Mouse (Mus musculus): Measurements from ENCODE around the gene Cblc. TPM values are rescaled to one million over a fixed set of nuclear protein-coding genes. Genes with fewer than 3 reads are reported as not detected.
A peak's percentile ranks its signal among the peaks of the same experiment; 100 is the strongest.

Cblc gene
- total RNA-seq, 2 experiments from 2014 or later, result not detected

GRCm38 (mm10) chr7:19755851-19756786 lies 40.5 kb downstream of the Cblc start:
- ATAC-seq (replicated peaks; ENCODE audit: low FRiP score, poor library complexity, severe bottlenecking), result peak; percentile 30; the same call in 1 of the 2 replicates

DNA sequence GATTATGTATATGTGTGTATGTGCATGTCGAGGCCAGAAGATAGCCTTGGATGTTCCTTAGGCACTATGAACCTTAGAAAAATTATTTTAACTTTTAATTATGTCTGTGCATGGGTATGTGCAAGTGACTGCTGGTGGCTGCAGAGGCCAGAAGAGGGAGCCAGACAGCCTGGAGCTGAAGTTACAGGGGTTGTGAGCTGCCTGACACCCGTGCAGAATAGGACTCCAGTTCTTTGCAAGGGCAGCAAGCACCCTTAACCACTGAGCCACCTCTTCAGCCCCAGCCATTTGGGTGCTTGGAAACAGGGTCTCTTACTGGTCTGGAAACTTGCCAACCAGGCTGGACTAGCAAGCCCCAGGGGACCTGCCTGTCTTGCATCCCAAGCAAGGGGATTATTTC lies 41.6 kb downstream of the Cblc start:
- ATAC-seq (replicated peaks; ENCODE audit: low FRiP score, poor library complexity, severe bottlenecking), result no peak

- ATAC-seq (replicated peaks; ENCODE audit: low FRiP score, poor library complexity, severe bottlenecking), result no peak
Measured at GRCm38 (mm10) chr7:19754065-19754464, 42.5 kb downstream of the Cblc start.

DNA sequence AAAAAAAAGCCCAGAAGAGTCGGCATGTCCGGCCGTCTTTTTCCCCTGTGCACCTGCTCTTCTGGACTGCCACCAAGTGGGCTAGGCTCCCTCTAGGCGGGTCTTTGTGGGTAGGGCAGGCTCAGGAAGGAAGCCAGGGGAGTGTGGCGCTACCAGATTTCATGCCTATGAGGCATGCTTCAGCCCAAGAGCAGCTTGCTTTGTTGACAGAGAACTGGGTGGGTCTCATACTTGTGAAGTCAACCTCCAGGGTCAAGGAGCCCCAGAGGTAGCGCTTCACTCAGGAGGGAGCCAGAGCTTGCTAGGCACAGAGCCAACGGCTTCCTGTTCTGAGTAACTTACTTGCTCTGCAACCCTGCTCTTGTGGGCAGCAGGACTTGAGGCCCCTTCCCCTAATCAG lies 43.0 kb downstream of the Cblc start:
- no peak for ATAC-seq (replicated peaks; ENCODE audit: low FRiP score, poor library complexity, severe bottlenecking)

GRCm38 (mm10) chr7:19752652-19753051 lies 44.0 kb downstream of the Cblc start:
- ATAC-seq (replicated peaks; ENCODE audit: low FRiP score, poor library complexity, severe bottlenecking), result no peak

DNA sequence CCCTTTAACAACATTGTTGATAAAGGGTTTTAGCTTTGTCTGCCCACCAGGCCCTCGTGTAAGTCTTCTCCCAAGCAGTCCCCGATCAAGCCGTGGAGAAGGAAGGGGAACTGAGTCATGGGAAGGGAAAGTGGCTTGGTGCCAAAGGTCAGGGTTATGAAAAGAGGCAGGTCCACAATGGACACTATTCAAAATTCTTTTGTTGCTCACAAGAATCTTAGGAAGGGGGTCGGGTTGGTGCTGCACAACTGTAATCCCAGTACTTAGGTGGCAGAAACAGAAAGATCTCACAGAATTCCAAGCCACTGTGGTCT lies 45.6 kb downstream of the Cblc start:
- ATAC-seq (replicated peaks; ENCODE audit: low FRiP score, poor library complexity, severe bottlenecking), result no peak

DNA sequence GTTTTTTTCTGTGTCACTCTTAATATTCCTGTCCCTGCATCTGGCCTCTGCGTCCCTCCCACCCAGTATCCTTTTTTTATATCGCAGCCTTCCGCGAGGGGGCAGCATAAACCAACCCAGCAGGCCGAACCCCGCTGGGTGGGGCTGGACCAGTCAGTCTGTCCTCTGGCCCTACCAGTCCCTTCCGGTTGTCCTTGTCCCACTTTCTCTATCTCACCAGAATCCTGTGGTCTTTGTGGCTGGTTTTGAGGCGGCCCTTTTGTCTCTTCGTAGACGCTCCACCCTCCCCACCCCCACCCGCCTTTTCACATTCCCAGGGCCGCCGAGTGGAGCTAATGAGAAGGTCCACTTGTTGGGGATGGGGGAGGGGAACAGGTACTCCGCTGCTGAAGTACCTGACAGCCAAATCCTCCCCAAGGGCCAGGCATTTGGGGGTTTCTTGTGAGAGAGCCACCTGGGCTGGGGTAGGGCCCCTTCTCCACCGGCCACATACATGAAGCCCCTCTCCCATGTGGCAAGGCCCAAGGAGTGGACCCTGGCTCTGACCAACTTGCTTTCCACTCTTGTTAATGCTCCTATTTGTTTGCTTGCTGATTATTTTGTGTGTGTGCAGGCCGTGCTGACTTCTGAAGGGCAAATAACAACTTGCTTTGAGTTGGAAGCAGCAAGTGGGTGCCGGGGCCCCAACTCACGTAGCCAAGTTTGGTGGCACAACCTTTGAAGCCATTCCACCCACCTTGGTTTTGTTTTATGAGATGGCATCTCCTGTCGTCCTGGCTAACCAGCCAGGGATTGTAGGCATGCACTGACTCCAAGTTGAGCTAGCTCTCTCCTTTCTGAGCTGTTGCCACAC lies 46.2 kb downstream of the Cblc start, which contains the start of gene Nectin2:
Gene Nectin2 (minus strand): TSS at position 267 of the 853 bp plus-strand sequence.
- peak; percentile 57; the same call in 1 of the 2 replicates for ATAC-seq (replicated peaks; ENCODE audit: low FRiP score, poor library complexity, severe bottlenecking)

DNA sequence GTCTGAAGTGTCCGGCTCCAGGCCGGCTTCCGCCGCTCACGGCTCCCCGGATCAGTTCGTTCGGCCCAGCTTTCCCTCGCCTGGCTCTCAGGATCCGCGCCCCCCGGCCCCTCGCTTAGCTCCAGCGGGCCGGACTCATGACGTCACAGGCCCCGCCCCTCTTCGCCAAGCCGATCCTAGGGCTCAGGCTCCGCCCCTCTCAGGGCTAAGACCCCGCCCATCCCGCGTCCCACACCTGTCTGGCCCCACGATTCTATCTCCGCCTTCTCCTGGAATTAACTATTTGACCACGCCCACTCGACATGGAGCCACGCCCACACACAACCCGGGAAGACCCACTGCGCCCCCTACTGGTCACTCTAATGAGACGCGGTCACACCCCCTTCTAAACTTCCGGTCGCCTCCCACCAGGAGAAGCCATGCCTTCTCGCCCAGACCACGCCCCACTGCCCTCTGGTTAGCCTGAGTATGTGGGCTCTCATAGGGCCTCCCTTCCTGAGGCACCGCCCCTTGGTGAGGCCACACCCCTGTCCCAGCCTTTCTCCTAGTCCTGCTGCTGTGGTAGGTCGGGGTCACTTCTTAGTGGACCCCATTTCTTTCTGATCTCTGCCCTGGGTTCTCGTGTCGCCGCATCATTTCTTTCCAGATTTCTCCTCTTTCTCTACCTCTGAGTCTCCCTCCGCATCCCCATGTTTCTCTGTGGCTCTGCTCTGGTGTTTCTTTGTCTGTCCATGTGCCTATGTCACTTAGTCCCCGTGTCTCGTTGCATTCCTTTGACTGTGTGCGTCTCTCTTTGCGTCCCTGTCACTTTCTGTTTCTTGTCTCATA lies 47.0 kb downstream of the Cblc start:
- peak; percentile 79 for ATAC-seq (replicated peaks; ENCODE audit: low FRiP score, poor library complexity, severe bottlenecking)

DNA sequence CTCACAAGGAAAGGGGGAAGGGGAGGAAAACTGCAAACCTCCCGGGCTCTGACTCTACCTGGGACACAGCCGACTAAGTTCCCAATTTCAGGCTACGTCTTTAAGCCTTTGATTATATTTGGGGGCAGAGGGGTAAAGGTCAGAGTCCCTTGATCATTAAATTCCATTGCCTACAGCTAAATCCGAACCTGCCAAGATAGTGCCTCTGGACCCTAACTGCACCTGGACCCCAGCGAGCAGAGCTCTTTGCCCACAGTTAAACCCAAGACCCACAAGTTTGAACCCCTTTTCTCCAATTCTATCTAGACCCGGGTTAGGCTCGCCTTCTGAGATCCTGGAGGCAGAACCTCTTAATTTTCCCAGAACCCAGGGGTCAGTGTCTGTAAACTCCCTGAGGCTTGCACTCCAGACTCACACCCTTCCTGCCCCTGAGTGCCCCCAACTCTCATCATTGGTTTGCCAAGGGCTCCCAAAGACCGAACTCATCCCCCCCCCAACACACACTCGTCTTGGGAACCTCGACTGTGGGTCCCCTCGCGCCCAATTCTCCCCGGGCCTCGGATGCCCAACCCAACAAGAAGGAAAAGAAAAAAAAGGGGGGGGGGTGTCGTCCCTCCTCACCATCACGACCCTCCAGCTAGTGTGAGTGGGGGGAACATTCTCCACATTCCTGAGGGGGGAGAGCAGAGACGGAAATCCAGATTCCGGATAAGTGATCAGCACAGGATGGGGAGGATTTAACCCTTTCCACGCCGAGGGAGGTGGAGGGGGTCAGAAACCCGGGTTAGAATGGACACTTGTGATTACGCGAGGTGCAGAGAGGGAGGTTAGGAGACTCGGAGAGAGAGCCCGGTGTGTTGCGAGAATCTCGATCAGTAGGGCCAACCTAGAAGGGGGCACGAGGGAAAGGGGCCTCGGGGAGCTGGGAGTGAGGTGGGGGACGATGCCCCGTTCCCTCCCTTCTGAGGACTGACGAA lies 48.1 kb downstream of the Cblc start:
- no peak for ATAC-seq (replicated peaks; ENCODE audit: low FRiP score, poor library complexity, severe bottlenecking)

DNA sequence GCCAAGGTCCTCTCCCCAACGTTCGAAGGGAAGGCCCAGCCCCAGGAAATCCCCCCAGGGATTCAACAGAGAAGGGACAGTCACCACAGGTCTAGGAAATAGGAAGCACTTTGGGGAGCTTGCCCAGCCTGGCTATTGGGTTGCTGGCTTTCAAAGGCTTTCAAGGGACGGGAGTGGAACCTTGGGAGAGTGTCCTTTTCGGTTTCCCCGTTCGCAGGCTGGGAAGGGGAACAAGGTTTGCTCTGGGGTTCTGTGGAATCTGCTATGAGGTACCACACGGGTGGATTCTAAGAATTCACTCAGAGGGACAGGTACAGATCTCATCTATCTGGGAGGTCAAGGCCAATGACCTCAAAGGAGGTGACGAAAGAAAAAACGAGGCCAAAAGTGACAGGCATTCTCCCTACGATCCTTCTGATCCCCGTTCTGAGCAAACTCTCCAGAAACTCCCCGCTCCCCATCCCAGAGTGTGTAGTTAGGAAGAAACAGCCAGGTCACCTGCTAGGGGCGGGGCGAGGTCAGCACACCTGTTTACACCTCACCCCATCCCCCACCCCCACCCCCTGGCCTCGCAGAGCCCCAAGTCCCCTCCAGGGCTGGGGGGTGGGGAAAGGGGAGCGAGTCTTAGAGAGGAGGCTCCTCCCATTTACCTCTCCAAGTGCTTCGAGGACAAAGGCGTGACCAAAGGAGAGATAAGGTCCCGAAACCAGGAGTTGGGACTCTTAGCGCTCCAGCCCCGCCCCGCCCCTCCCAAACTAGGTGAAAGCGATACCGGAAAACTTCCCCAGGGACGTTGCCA lies 49.0 kb downstream of the Cblc start:
- ATAC-seq (replicated peaks; ENCODE audit: low FRiP score, poor library complexity, severe bottlenecking), result no peak

DNA sequence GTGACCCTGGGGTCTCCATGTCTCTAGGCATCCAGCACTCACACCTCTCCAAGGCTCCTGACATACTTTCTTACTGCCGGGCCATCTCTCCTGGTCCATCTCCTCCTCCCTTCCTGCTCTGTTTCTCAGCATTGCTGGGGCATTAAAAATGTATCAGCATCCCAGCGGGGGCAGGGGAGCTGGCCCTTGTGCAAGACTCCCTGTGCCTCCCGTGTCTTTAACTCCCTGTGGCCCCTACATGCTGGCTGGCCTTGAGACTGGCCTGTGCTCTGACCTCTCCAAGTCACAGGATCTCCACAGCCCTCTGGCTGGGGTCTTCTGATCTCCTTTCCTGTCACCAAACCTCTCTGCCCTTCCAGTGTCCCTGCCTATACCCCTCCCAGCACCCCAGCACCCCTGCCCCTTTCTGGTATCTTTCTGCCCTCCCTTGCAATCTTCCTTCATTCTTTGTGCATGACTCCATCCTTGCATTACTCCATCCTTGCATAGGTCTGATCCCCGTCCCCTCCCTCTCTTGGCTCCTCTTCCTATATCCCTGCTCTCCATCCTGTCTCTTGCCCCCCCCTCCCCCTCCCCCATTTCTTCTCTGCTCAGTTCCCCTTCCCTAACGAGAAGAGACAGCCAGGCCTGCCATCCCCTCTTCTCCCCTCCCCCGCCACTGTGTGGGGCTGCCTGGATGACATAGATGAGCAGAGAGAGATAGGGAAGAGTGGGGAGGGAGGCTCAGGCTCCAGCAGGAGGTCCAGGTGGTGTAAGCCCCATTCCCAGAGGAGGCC lies 50.0 kb downstream of the Cblc start:
- ATAC-seq (replicated peaks; ENCODE audit: low FRiP score, poor library complexity, severe bottlenecking), result no peak

- no peak for ATAC-seq (replicated peaks; ENCODE audit: low FRiP score, poor library complexity, severe bottlenecking)
Measured at GRCm38 (mm10) chr7:19745971-19746370, 50.6 kb downstream of the Cblc start.

DNA sequence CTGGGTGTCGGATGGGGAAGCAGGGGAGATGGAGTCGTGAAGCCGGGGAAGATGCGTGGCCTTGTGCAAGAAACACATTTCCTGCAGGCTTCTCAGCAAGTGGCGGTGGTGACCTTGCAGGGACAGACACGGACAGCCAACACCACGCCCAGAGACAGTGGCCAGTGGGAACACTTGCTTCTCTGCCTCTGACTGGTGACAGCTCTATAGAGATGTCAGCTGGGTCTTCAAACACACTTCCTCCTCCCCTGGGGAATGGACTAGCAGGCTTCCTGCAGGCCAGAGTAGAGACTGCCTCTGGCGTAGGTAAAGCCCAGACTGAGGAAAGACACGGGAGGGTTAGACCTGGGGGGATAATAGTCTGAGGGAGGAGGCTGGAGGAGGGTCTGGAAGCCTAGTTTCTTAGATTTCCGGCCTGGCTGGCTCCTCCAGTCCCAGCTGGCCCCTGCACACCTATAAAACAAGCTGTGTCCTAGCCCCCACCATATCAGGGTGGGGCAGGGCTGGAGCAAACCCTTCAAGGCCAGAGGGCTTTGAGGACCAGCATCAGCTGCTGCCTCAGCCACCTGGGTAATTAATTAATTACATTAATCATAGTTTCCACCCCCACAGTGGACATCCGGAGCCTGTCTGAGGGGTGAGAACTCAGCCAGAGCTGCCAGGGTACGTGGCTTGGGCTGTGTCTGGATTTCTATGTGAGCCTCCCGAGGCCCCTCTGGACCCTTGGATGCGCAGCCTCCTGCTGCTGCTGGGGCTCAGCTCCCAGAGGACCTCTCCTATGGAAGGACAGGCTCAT lies 51.8 kb downstream of the Cblc start:
- no peak for ATAC-seq (replicated peaks; ENCODE audit: low FRiP score, poor library complexity, severe bottlenecking)

DNA sequence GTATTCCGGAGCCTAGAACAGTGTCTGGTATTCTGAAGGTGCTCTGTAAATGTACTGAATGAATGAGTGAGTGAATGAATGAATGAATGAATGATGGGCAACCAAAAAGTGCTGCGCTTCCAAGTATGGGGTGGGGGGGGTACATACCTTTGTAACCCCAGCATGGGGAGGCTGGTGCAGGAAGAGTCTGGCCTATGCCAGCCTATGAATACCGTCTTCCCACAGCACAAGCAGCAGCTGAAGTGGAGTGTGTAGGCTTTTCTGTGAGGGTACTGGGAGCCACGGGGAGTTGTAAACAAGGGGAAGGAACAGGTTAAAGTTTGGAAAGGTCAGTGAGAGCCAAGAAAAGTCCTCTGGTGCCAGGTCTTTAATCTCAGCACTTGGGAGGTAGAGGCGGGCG lies 52.8 kb downstream of the Cblc start:
- no peak for ATAC-seq (replicated peaks; ENCODE audit: low FRiP score, poor library complexity, severe bottlenecking)

GRCm38 (mm10) chr7:19742468-19742867 lies 54.1 kb downstream of the Cblc start:
- ATAC-seq (replicated peaks; ENCODE audit: low FRiP score, poor library complexity, severe bottlenecking), result no peak

GRCm38 (mm10) chr7:19741329-19742031 lies 55.1 kb downstream of the Cblc start:
- no peak for ATAC-seq (replicated peaks; ENCODE audit: low FRiP score, poor library complexity, severe bottlenecking)
